9 mouse cellular contexts compared by ENCODE assay signal in genomic region chr14:62492196-62492850, GRCm38 (mm10). TPM values are rescaled to one million over a fixed set of nuclear protein-coding genes. Genes with fewer than 3 reads are reported as not detected.
DNase-seq lines count a peak whose midpoint lies in the region; ATAC-seq and TF ChIP-seq lines count a peak whose summit lies in the region.
"Had no signal": no experiment of that assay in that cellular context is flagged by ENCODE, and none has a peak within 500 bp of the region (broad histone marks: within the 10 kb centered on the region; RNA-seq: fewer than 3 reads in every experiment).

No protein-coding gene starts in this region.

- peak; percentile 67 for DNase-seq in ES-E14 (ENCODE audit: low read depth, low spot score)
- DNase-seq in layer of hippocampus, adult 8-10 months (ENCODE audit: low spot score in 2 of 2), result peak; percentile 76 to 78
- peak; percentile 75 for DNase-seq in lung, postnatal 14 days
- peak; percentile 77 for DNase-seq in right cerebral cortex, adult 18-20 months
- peak; percentile 63 to 78 for DNase-seq in urinary bladder, postnatal 4 days (ENCODE audit: low spot score in 2 of 2)
- DNase-seq: liver, embryonic 13.5 days had no signal

- no peaks in the 10 kb centered on the region for H3K36me3 ChIP-seq in ES-E14 (ENCODE audit: control insufficient read depth, insufficient read depth, low read length, poor library complexity, severe bottlenecking)
- no peaks in the 10 kb centered on the region for H3K36me3 ChIP-seq in forebrain, embryonic 15.5 days
- H3K36me3 ChIP-seq: liver, embryonic 13.5 days had no signal

- WGBS in forebrain, embryonic 15.5 days, result 29% methylated on average over 16 of the region's 16 CpGs

- in situ Hi-C loops in ES-E14 (cut with MboI; ENCODE audit: low sequenced_read_pairs in 2 of 2, unreplicated experiment in 2 of 2), result loop anchor here in 1 of 2 experiments (25.0 kb wide), 1 partner anchor 445 kb away; no protein-coding TSS in a partner anchor

- no peak overlapping the region for H3K4me2 ChIP-seq in forebrain, embryonic 15.5 days (replicated peaks)
- H3K4me2 ChIP-seq: liver, embryonic 13.5 days had no signal

- no peak overlapping the region for H3K9ac ChIP-seq in ES-E14 (ENCODE audit: insufficient read depth, low read depth, low read length, poor library complexity, severe bottlenecking)
- H3K9ac ChIP-seq in forebrain, embryonic 15.5 days (replicated peaks), result no peak overlapping the region
- H3K9ac ChIP-seq: liver, embryonic 13.5 days had no signal

- H3K4me1 ChIP-seq in ES-E14 (ENCODE audit: control insufficient read depth in 2 of 2, insufficient read depth in 2 of 2, low read length in 2 of 2, poor library complexity in 1 of 2), result no peaks in the 10 kb centered on the region
- H3K4me1 ChIP-seq in forebrain, embryonic 15.5 days, result no peaks in the 10 kb centered on the region; the same call in 1 of the 2 replicates
- H3K4me1 ChIP-seq: liver, embryonic 13.5 days had no signal

- no peaks in the 10 kb centered on the region for H3K27me3 ChIP-seq in forebrain, embryonic 15.5 days
- H3K27me3 ChIP-seq: liver, embryonic 13.5 days had no signal

- H3K4me3 ChIP-seq in ES-E14 (ENCODE audit: insufficient read depth in 1 of 2, low read depth in 1 of 2, low read length in 2 of 2, poor library complexity in 1 of 2, severe bottlenecking in 1 of 2), result no peak overlapping the region
- no peak overlapping the region for H3K4me3 ChIP-seq in forebrain, embryonic 15.5 days
- H3K4me3 ChIP-seq: liver, embryonic 13.5 days had no signal

- H3K9me3 ChIP-seq in ES-E14 (ENCODE audit: control insufficient read depth, insufficient read depth, low read depth, low read length), result no peaks in the 10 kb centered on the region
- no peaks in the 10 kb centered on the region for H3K9me3 ChIP-seq in forebrain, embryonic 15.5 days
- H3K9me3 ChIP-seq: liver, embryonic 13.5 days had no signal

- ATAC-seq in cerebellum, adult (ENCODE audit: insufficient number of reproducible peaks, low FRiP score, low TSS enrichment), result peak; percentile 90
- peak; percentile 85 for ATAC-seq in forebrain, embryonic 15.5 days (replicated peaks)
- peak; percentile 93 to 98 for ATAC-seq in hematopoietic stem cell, adult 5-6 weeks (replicated peaks in 1 of 2; ENCODE audit: insufficient read depth in 1 of 2, low FRiP score in 2 of 2, low TSS enrichment in 1 of 2, low read depth in 1 of 2, poor library complexity in 2 of 2, severe bottlenecking in 2 of 2)

- no peak overlapping the region for H3K27ac ChIP-seq in ES-E14 (ENCODE audit: insufficient read depth, low read depth, low read length, poor library complexity, severe bottlenecking)
- H3K27ac ChIP-seq in forebrain, embryonic 15.5 days (replicated peaks), result no peak overlapping the region
- H3K27ac ChIP-seq: liver, embryonic 13.5 days had no signal

TF ChIP-seq in ES-E14, 5 proteins besides CTCF, POLR2A, EP300 and RAD21:
- TF ChIP-seq CHD2 (IDR thresholded peaks at IDR 0.05; ENCODE audit: low read depth, low read length) (no peak), ZC3H11A (IDR thresholded peaks at IDR 0.05; ENCODE audit: borderline replicate concordance, low read depth, low read length) (peak; percentile 96)
TF ChIP-seq in ES-E14: peak in this region for 1.

RNA-seq across cellular contexts. Expression of gene Gucy1b2, which starts 36.2 kb away (rescaled TPM):
- not detected in 2 replicates for total RNA-seq in ES-E14 (2012; rRNA removed)
- 3.5 and 4.3 TPM in 2 replicates for polyA plus RNA-seq in forebrain, embryonic 15.5 days (2015; fragmentation: Nextera tagmentation; extraction: Ambion mirVana)
- total RNA-seq in hematopoietic stem cell, adult 5-6 weeks (2017), result not detected in 2 replicates
- under 1 TPM; 0.16 to 0.43 (median 0.23) TPM for total RNA-seq in layer of hippocampus, adult 8-10 months (2022)
- polyA plus RNA-seq: liver, embryonic 13.5 days had no signal
